Mouse (Mus musculus): ENCODE measurements around the gene Cdkal1. TPM values are rescaled to one million over a fixed set of nuclear protein-coding genes. Genes with fewer than 3 reads are reported as not detected.

Gene Cdkal1
- polyA plus RNA-seq, 1 experiment from 2014 or later: 21.1 TPM

DNA sequence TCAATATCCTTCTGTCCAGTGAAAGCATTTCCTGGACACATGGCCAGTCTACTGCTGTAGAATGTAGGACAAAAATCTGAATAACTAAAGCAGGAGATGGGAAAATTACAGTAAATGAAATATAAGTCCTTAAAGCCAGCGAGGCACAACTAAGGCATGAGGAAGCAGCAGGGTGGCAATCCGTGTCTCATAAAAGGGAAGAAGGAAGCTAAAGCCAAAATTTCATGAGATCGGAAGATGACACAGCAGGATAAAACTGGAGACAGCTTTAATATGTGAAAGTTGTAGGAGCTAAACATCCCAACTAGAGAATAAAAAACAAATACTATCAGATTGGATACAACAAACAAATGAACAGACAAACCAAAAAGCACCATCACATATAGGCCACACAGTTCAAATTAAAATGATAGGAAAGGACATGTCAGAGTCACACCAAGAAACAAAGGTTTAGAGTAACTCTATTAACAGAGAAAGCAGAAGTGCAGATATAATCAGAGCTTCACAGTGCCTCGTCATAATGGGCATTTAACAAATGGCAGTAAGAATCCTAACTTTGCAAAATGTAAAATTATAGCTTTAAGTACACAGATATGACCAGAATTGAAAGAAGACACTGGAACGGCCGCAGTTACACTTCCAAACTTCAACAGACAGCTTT lies 204.8 kb downstream of the Cdkal1 start:
- no peaks in the 10 kb centered on the region for H3K9me3 ChIP-seq (ENCODE audit: control insufficient read depth, low read length)
- no peak overlapping the region for H3K9ac ChIP-seq (replicated peaks; ENCODE audit: low read depth, low read length)
- H3K36me3 ChIP-seq (ENCODE audit: control insufficient read depth, insufficient read depth, low read length): no peaks in the 10 kb centered on the region
- H3K27me3 ChIP-seq (ENCODE audit: control insufficient read depth, insufficient read depth, low read length): no peaks in the 10 kb centered on the region
- no peaks in the 10 kb centered on the region for H3K4me1 ChIP-seq (ENCODE audit: control insufficient read depth, insufficient read depth, low read length)
- no peak overlapping the region for H3K27ac ChIP-seq (ENCODE audit: low read depth, low read length)
- H3K4me2 ChIP-seq (ENCODE audit: low read depth, low read length): no peak overlapping the region
- WGBS: 90% methylated on average over 6 of the region's 6 CpGs
- ATAC-seq (ENCODE audit: low read depth): no peak
- H3K4me3 ChIP-seq (ENCODE audit: low read depth, low read length): no peak overlapping the region

DNA sequence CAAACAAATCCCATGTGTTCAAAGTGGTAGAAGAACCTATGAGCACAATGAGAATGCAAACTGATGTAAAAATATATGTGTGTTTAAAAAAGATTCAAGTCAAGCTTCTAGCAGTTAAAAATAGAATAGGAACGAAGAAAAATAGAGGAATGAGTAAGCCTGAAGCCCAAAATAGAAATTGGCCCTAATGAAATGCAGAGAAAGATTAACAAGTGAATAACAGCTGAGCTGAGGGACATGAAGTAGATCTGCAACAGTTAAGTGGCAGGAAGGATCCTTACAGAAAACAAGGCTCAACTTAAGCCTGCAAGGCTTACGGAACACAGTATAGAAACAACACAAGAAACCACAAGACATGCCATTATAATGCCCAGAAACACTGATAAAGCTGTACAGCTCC lies 205.9 kb downstream of the Cdkal1 start:
- Histone ChIP-seq H3K9ac (replicated peaks; ENCODE audit: low read depth, low read length) (no peak overlapping the region), H3K27ac (ENCODE audit: low read depth, low read length) (no peak overlapping the region), H3K27me3 (ENCODE audit: control insufficient read depth, insufficient read depth, low read length) (no peaks in the 10 kb centered on the region), H3K36me3 (ENCODE audit: control insufficient read depth, insufficient read depth, low read length) (no peaks in the 10 kb centered on the region), H3K4me2 (ENCODE audit: low read depth, low read length) (no peak overlapping the region), H3K4me1 (ENCODE audit: control insufficient read depth, insufficient read depth, low read length) (no peaks in the 10 kb centered on the region), H3K4me3 (ENCODE audit: low read depth, low read length) (no peak overlapping the region), H3K9me3 (ENCODE audit: control insufficient read depth, low read length) (no peaks in the 10 kb centered on the region)
- no peak for ATAC-seq (ENCODE audit: low read depth)
- WGBS: 78% methylated on average over 2 of the region's 2 CpGs

DNA sequence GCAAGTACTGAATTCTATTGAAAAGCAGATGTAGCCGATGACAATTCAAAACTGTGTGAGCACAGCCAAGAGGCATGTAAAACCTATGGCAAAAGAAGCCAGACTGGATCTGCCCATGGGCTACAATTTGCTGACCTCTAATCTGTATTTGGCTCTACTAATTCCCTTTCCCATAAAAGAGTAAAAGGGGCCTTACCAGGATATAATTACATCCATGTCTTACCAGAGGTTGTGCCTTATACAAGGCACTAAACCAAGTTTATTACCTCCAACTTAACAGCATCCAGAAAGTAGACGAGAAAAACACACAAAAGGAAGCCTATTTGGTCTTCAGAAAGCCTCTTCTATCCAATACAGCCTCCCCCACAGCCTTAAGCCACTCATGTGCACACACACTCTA lies 213.2 kb downstream of the Cdkal1 start:
- ATAC-seq (ENCODE audit: low read depth): no peak
- WGBS: 55% methylated on average over 2 of the region's 2 CpGs
- Histone ChIP-seq H3K9me3 (ENCODE audit: control insufficient read depth, low read length) (no peaks in the 10 kb centered on the region), H3K4me1 (ENCODE audit: control insufficient read depth, insufficient read depth, low read length) (no peaks in the 10 kb centered on the region), H3K4me2 (ENCODE audit: low read depth, low read length) (no peak overlapping the region), H3K4me3 (ENCODE audit: low read depth, low read length) (no peak overlapping the region), H3K27ac (ENCODE audit: low read depth, low read length) (no peak overlapping the region), H3K9ac (replicated peaks; ENCODE audit: low read depth, low read length) (no peak overlapping the region), H3K27me3 (ENCODE audit: control insufficient read depth, insufficient read depth, low read length) (no peaks in the 10 kb centered on the region), H3K36me3 (ENCODE audit: control insufficient read depth, insufficient read depth, low read length) (no peaks in the 10 kb centered on the region)

DNA sequence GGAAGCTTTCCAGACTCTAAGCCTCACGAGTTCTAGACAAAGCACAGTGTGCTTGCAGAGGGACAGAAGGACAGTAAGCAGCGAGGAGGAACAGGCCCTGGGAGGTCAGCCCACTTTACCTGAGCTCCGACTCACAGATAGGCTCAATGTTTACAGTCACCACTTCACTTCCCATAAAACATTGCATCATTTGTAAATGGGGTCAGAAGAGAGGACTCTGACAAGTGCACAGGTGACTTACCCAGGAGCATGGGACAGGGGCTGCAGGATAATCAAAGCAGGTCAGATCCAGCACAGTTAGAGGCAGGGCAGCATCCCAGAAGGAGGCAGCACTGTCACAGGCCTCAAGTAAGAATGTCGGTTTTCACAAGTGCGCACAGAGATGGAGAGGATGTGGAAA lies 214.3 kb downstream of the Cdkal1 start:
- ATAC-seq (ENCODE audit: low read depth): no peak
- no peaks in the 10 kb centered on the region for H3K36me3 ChIP-seq (ENCODE audit: control insufficient read depth, insufficient read depth, low read length)
- no peaks in the 10 kb centered on the region for H3K9me3 ChIP-seq (ENCODE audit: control insufficient read depth, low read length)

DNA sequence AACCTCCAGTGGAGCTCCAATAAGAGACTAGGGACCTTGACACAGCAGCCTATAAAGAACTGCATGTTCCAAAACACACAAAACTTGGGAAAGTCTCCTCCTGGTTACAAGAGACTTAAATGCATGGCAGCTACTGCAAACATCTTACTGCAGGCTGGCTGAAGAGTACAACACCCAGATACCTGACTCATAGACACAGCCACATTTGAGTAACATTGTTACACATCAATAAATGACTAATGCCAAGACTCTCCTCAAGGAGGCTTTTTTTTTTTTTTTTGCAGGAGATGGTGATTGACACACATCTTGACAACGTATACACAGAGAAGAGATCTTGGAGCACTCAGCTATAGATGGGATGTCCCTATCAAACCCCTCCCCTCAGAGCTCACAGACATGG lies 215.3 kb downstream of the Cdkal1 start:
- no peak overlapping the region for H3K4me2 ChIP-seq (ENCODE audit: low read depth, low read length)
- WGBS: 96% methylated on average over 1 of the region's 1 CpGs
- no peaks in the 10 kb centered on the region for H3K9me3 ChIP-seq (ENCODE audit: control insufficient read depth, low read length)
- no peak overlapping the region for H3K4me3 ChIP-seq (ENCODE audit: low read depth, low read length)
- H3K36me3 ChIP-seq (ENCODE audit: control insufficient read depth, insufficient read depth, low read length): no peaks in the 10 kb centered on the region
- H3K27me3 ChIP-seq (ENCODE audit: control insufficient read depth, insufficient read depth, low read length): no peaks in the 10 kb centered on the region
- no peak overlapping the region for H3K9ac ChIP-seq (replicated peaks; ENCODE audit: low read depth, low read length)
- ATAC-seq (ENCODE audit: low read depth): no peak
- H3K4me1 ChIP-seq (ENCODE audit: control insufficient read depth, insufficient read depth, low read length): no peaks in the 10 kb centered on the region
- no peak overlapping the region for H3K27ac ChIP-seq (ENCODE audit: low read depth, low read length)

More for the DNA sequence above, 214.3 kb downstream of the Cdkal1 start:
- no peak overlapping the region for H3K4me2 ChIP-seq (ENCODE audit: low read depth, low read length)
- no peak overlapping the region for H3K27ac ChIP-seq (ENCODE audit: low read depth, low read length)
- H3K27me3 ChIP-seq (ENCODE audit: control insufficient read depth, insufficient read depth, low read length): no peaks in the 10 kb centered on the region
- no peak overlapping the region for H3K4me3 ChIP-seq (ENCODE audit: low read depth, low read length)
- no peaks in the 10 kb centered on the region for H3K4me1 ChIP-seq (ENCODE audit: control insufficient read depth, insufficient read depth, low read length)
- WGBS: 73% methylated on average over 5 of the region's 5 CpGs
- no peak overlapping the region for H3K9ac ChIP-seq (replicated peaks; ENCODE audit: low read depth, low read length)

DNA sequence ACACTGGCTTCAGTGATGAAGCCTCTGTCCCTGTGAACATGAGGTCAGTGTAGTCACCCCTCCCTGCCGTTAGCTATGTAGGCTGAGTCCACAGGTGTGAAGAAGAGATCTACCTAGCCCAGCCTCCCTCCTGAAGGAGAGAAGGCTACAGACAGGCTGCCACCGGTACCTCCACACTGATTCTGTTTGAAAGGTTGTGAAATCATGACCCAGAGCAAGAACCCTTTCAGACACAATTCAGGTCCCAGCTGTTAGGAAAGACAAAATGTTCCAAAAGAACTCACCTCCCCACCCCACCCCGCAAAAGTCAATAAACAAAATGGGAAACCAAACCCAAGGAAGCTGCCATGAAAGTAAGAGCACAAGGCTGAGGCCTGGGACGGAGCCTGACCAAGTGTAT lies 217.2 kb downstream of the Cdkal1 start:
- H3K27ac ChIP-seq (ENCODE audit: low read depth, low read length): no peak overlapping the region
- H3K4me1 ChIP-seq (ENCODE audit: control insufficient read depth, insufficient read depth, low read length): no peaks in the 10 kb centered on the region
- no peaks in the 10 kb centered on the region for H3K27me3 ChIP-seq (ENCODE audit: control insufficient read depth, insufficient read depth, low read length)
- no peak overlapping the region for H3K4me2 ChIP-seq (ENCODE audit: low read depth, low read length)
- no peak overlapping the region for H3K4me3 ChIP-seq (ENCODE audit: low read depth, low read length)
- no peak overlapping the region for H3K9ac ChIP-seq (replicated peaks; ENCODE audit: low read depth, low read length)
- no peaks in the 10 kb centered on the region for H3K36me3 ChIP-seq (ENCODE audit: control insufficient read depth, insufficient read depth, low read length)
- no peak for ATAC-seq (ENCODE audit: low read depth)
- H3K9me3 ChIP-seq (ENCODE audit: control insufficient read depth, low read length): no peaks in the 10 kb centered on the region
- 94% methylated on average over 4 of the region's 4 CpGs for WGBS

DNA sequence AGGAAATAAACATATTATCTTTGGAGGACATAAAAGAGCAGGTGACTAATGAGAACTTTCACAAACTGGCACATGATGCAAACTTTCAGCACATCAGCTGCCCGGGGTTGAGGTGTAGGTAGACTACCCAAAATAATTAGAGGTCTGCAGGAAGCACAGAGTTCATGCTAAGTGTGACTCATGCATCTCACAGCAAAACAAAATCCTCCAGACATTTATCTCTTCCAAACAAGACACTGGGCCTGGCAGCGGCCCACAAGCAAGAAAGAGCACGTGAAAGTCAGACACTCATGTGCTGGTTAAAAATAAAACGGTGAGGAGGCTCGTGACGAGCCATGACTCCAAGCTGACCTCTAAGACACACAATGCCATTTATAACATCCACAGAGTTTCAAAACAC lies 217.7 kb downstream of the Cdkal1 start:
- WGBS: 81% methylated on average over 6 of the region's 6 CpGs
- Histone ChIP-seq H3K27ac (ENCODE audit: low read depth, low read length) (no peak overlapping the region), H3K4me1 (ENCODE audit: control insufficient read depth, insufficient read depth, low read length) (no peaks in the 10 kb centered on the region), H3K27me3 (ENCODE audit: control insufficient read depth, insufficient read depth, low read length) (no peaks in the 10 kb centered on the region), H3K9me3 (ENCODE audit: control insufficient read depth, low read length) (no peaks in the 10 kb centered on the region), H3K9ac (replicated peaks; ENCODE audit: low read depth, low read length) (no peak overlapping the region), H3K36me3 (ENCODE audit: control insufficient read depth, insufficient read depth, low read length) (no peaks in the 10 kb centered on the region), H3K4me3 (ENCODE audit: low read depth, low read length) (no peak overlapping the region), H3K4me2 (ENCODE audit: low read depth, low read length) (no peak overlapping the region)
- no peak for ATAC-seq (ENCODE audit: low read depth)

DNA sequence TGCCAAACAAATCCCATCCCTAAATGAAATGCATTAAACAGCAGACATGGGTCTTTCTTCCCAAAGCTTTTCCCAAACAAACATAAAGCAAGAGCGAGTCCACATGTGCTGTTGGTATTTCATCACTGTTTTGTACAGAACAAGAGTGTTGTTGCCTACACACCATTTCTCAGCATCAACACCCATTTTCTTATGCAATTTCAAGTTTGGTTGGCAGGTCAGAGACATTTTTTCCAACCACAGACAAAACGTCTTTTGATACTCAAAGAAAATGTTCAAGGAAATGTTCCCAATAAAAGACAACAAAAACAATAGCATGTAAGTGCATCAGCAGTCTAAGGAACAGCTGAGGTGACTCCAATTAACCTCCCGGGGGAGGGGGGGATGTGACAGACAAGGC lies 219.9 kb downstream of the Cdkal1 start:
- H3K27me3 ChIP-seq (ENCODE audit: control insufficient read depth, insufficient read depth, low read length): no peaks in the 10 kb centered on the region
- H3K9ac ChIP-seq (replicated peaks; ENCODE audit: low read depth, low read length): no peak overlapping the region
- no peak for ATAC-seq (ENCODE audit: low read depth)
- no peaks in the 10 kb centered on the region for H3K36me3 ChIP-seq (ENCODE audit: control insufficient read depth, insufficient read depth, low read length)
- no peaks in the 10 kb centered on the region for H3K9me3 ChIP-seq (ENCODE audit: control insufficient read depth, low read length)
- no peaks in the 10 kb centered on the region for H3K4me1 ChIP-seq (ENCODE audit: control insufficient read depth, insufficient read depth, low read length)
- H3K4me3 ChIP-seq (ENCODE audit: low read depth, low read length): no peak overlapping the region
- no peak overlapping the region for H3K27ac ChIP-seq (ENCODE audit: low read depth, low read length)
- 86% methylated on average over 3 of the region's 3 CpGs for WGBS
- no peak overlapping the region for H3K4me2 ChIP-seq (ENCODE audit: low read depth, low read length)

DNA sequence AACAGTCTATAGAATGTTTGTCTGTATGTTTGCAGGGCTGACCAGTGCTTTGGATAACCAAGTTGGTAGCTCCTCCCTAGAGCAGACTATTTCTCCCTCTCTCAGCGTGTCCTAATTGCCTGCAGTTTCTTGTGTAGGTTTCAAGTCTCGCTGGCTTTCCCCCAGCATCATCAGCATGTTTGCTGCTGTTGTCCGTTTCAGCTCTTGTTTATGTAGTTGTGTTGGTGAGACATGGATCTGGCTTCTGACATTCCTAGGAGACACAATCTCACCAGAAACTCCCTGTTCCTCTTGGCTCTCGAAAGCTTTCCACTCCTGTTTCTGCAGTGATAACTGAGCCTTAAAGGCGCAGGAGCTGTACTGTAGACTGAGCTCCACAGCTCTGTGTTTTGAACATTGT lies 224.1 kb downstream of the Cdkal1 start:
- Histone ChIP-seq H3K4me2 (ENCODE audit: low read depth, low read length) (no peak overlapping the region), H3K27me3 (ENCODE audit: control insufficient read depth, insufficient read depth, low read length) (no peaks in the 10 kb centered on the region), H3K27ac (ENCODE audit: low read depth, low read length) (no peak overlapping the region), H3K36me3 (ENCODE audit: control insufficient read depth, insufficient read depth, low read length) (no peaks in the 10 kb centered on the region), H3K4me1 (ENCODE audit: control insufficient read depth, insufficient read depth, low read length) (no peaks in the 10 kb centered on the region), H3K9me3 (ENCODE audit: control insufficient read depth, low read length) (no peaks in the 10 kb centered on the region), H3K4me3 (ENCODE audit: low read depth, low read length) (no peak overlapping the region), H3K9ac (replicated peaks; ENCODE audit: low read depth, low read length) (no peak overlapping the region)
- ATAC-seq (ENCODE audit: low read depth): no peak
- WGBS: 77% methylated on average over 5 of the region's 5 CpGs

All from neural tube, embryonic 14.5 days (tissue).